Mouse (Mus musculus): Measurements from ENCODE around the gene Tspoap1. TPM values are rescaled to one million over a fixed set of nuclear protein-coding genes. Genes with fewer than 3 reads are reported as not detected.

The Tspoap1 gene
- 30.5 and 32.7 TPM in 2 replicates for polyA plus RNA-seq (2016; fragmentation: Nextera tagmentation; extraction: Ambion mirVana)

- Histone ChIP-seq H3K9me3 (replicated peaks) (no peaks in the 10 kb centered on the region), H3K9ac (peak within 1 kb of the TSS; percentile 85), H3K27me3 (peaks cover 58% of the 10 kb centered on the region), H3K4me1 (peaks cover 45% of the 10 kb centered on the region), H3K4me3 (peak within 1 kb of the TSS; percentile 71), H3K27ac (peak within 1 kb of the TSS; percentile 84), H3K36me3 (no peaks in the 10 kb centered on the region), H3K4me2 (replicated peaks) (peak within 1 kb of the TSS; percentile 97)
- WGBS, result 7% methylated on average over 23 of the region's 23 CpGs
- peak; percentile 72 for ATAC-seq (ENCODE audit: low FRiP score)
These were observed at the start of gene Tspoap1 for GRCm38 (mm10) chr11:87760301-87761081. TSS of gene Tspoap1 (plus strand) at chr11:87760541.

- WGBS, result 88% methylated on average over 4 of the region's 4 CpGs
- no peak overlapping the region for H3K4me2 ChIP-seq (replicated peaks)
- no peak for ATAC-seq (ENCODE audit: low FRiP score)
- peaks cover 25% of the 10 kb centered on the region for H3K27me3 ChIP-seq
- H3K36me3 ChIP-seq, result no peaks in the 10 kb centered on the region
- H3K9ac ChIP-seq, result no peak overlapping the region
- H3K27ac ChIP-seq, result no peak overlapping the region
- peaks cover 14% of the 10 kb centered on the region; the same call in 1 of the 2 replicates for H3K4me1 ChIP-seq
- H3K9me3 ChIP-seq (replicated peaks), result no peaks in the 10 kb centered on the region
- no peak overlapping the region for H3K4me3 ChIP-seq
These were observed 48.2 kb upstream of the Tspoap1 start for GRCm38 (mm10) chr11:87712188-87712587.

GRCm38 (mm10) chr11:87715999-87716398 lies 44.3 kb upstream of the Tspoap1 start:
- Histone ChIP-seq H3K27ac (no peak overlapping the region), H3K36me3 (no peaks in the 10 kb centered on the region), H3K27me3 (peaks cover 4% of the 10 kb centered on the region; the same call in 1 of the 2 replicates), H3K4me2 (replicated peaks) (no peak overlapping the region), H3K9ac (no peak overlapping the region), H3K9me3 (replicated peaks) (no peaks in the 10 kb centered on the region), H3K4me1 (no peaks in the 10 kb centered on the region), H3K4me3 (no peak overlapping the region)
- ATAC-seq (ENCODE audit: low FRiP score), result no peak
- WGBS, result 87% methylated on average over 4 of the region's 4 CpGs

GRCm38 (mm10) chr11:87719526-87719925 lies 40.8 kb upstream of the Tspoap1 start:
- H3K4me1 ChIP-seq, result no peaks in the 10 kb centered on the region
- 69% methylated on average over 7 of the region's 7 CpGs for WGBS
- no peaks in the 10 kb centered on the region for H3K36me3 ChIP-seq
- H3K4me3 ChIP-seq, result no peak overlapping the region
- H3K9ac ChIP-seq, result no peak overlapping the region
- no peak overlapping the region for H3K27ac ChIP-seq
- no peak overlapping the region for H3K4me2 ChIP-seq (replicated peaks)
- H3K27me3 ChIP-seq, result no peaks in the 10 kb centered on the region
- no peak for ATAC-seq (ENCODE audit: low FRiP score)
- no peaks in the 10 kb centered on the region for H3K9me3 ChIP-seq (replicated peaks)

- Histone ChIP-seq H3K36me3 (no peaks in the 10 kb centered on the region), H3K9me3 (replicated peaks) (no peaks in the 10 kb centered on the region), H3K9ac (no peak overlapping the region), H3K4me1 (peaks cover 2% of the 10 kb centered on the region), H3K27ac (no peak overlapping the region), H3K27me3 (no peaks in the 10 kb centered on the region), H3K4me3 (no peak overlapping the region), H3K4me2 (replicated peaks) (no peak overlapping the region)
- WGBS, result 61% methylated on average over 9 of the region's 9 CpGs
- no peak for ATAC-seq (ENCODE audit: low FRiP score)
These were observed 40.0 kb upstream of the Tspoap1 start for GRCm38 (mm10) chr11:87720324-87720723.

GRCm38 (mm10) chr11:87720839-87721238 lies 39.5 kb upstream of the Tspoap1 start:
- Histone ChIP-seq H3K4me1 (peaks cover 7% of the 10 kb centered on the region), H3K4me2 (replicated peaks) (no peak overlapping the region), H3K27me3 (no peaks in the 10 kb centered on the region), H3K36me3 (no peaks in the 10 kb centered on the region), H3K9me3 (replicated peaks) (no peaks in the 10 kb centered on the region), H3K27ac (no peak overlapping the region), H3K9ac (no peak overlapping the region), H3K4me3 (no peak overlapping the region)
- no peak for ATAC-seq (ENCODE audit: low FRiP score)
- 78% methylated on average over 9 of the region's 9 CpGs for WGBS

GRCm38 (mm10) chr11:87722168-87722567 lies 38.2 kb upstream of the Tspoap1 start:
- Histone ChIP-seq H3K4me1 (peaks cover 18% of the 10 kb centered on the region), H3K9me3 (replicated peaks) (no peaks in the 10 kb centered on the region), H3K27ac (no peak overlapping the region), H3K4me2 (replicated peaks) (no peak overlapping the region), H3K36me3 (no peaks in the 10 kb centered on the region), H3K27me3 (no peaks in the 10 kb centered on the region), H3K9ac (no peak overlapping the region), H3K4me3 (no peak overlapping the region)
- WGBS, result 85% methylated on average over 3 of the region's 3 CpGs
- ATAC-seq (ENCODE audit: low FRiP score), result no peak

GRCm38 (mm10) chr11:87722891-87723290 lies 37.5 kb upstream of the Tspoap1 start:
- no peak overlapping the region for H3K4me2 ChIP-seq (replicated peaks)
- no peak overlapping the region for H3K27ac ChIP-seq
- H3K9me3 ChIP-seq (replicated peaks), result no peaks in the 10 kb centered on the region
- no peak overlapping the region for H3K4me3 ChIP-seq
- WGBS, result 85% methylated on average over 4 of the region's 4 CpGs
- H3K9ac ChIP-seq, result no peak overlapping the region
- H3K27me3 ChIP-seq, result no peaks in the 10 kb centered on the region
- H3K36me3 ChIP-seq, result no peaks in the 10 kb centered on the region
- no peak for ATAC-seq (ENCODE audit: low FRiP score)
- H3K4me1 ChIP-seq, result peaks cover 18% of the 10 kb centered on the region

GRCm38 (mm10) chr11:87725515-87725914 lies 34.8 kb upstream of the Tspoap1 start:
- peak overlapping the region; percentile 18 for H3K27ac ChIP-seq
- H3K4me1 ChIP-seq, result peaks cover 18% of the 10 kb centered on the region
- no peaks in the 10 kb centered on the region for H3K9me3 ChIP-seq (replicated peaks)
- no peak for ATAC-seq (ENCODE audit: low FRiP score)
- H3K4me3 ChIP-seq, result no peak overlapping the region
- 0 out of 2 replicates have a peak overlapping the region, but pooled peaks have one; percentile 5 for H3K4me2 ChIP-seq (replicated peaks)
- no peaks in the 10 kb centered on the region for H3K36me3 ChIP-seq
- H3K27me3 ChIP-seq, result no peaks in the 10 kb centered on the region
- no peak overlapping the region for H3K9ac ChIP-seq

- no peaks in the 10 kb centered on the region for H3K36me3 ChIP-seq
- H3K9ac ChIP-seq, result 0 out of 2 replicates have a peak overlapping the region, but pooled peaks have one; percentile 28
- H3K4me3 ChIP-seq, result no peak overlapping the region
- H3K9me3 ChIP-seq (replicated peaks), result no peaks in the 10 kb centered on the region
- H3K4me2 ChIP-seq (replicated peaks), result 0 out of 2 replicates have a peak overlapping the region, but pooled peaks have one; percentile 5
- H3K4me1 ChIP-seq, result peaks cover 18% of the 10 kb centered on the region
- 33% methylated on average over 6 of the region's 6 CpGs for WGBS
- peak overlapping the region; percentile 18 for H3K27ac ChIP-seq
- no peaks in the 10 kb centered on the region; the same call in 1 of the 2 replicates for H3K27me3 ChIP-seq
- ATAC-seq (ENCODE audit: low FRiP score), result no peak
These were observed 34.3 kb upstream of the Tspoap1 start for GRCm38 (mm10) chr11:87725964-87726562.

- no peak overlapping the region for H3K4me3 ChIP-seq
- no peak overlapping the region for H3K27ac ChIP-seq
- H3K36me3 ChIP-seq, result no peaks in the 10 kb centered on the region
- WGBS, result 62% methylated on average over 11 of the region's 11 CpGs
- H3K4me2 ChIP-seq (replicated peaks), result no peak overlapping the region
- no peaks in the 10 kb centered on the region for H3K9me3 ChIP-seq (replicated peaks)
- H3K27me3 ChIP-seq, result peaks cover under 1% of the 10 kb centered on the region; the same call in 1 of the 2 replicates
- peaks cover 18% of the 10 kb centered on the region for H3K4me1 ChIP-seq
- no peak overlapping the region for H3K9ac ChIP-seq
- ATAC-seq (ENCODE audit: low FRiP score), result no peak
These were observed 33.3 kb upstream of the Tspoap1 start for GRCm38 (mm10) chr11:87727021-87727420.

- no peak overlapping the region for H3K4me2 ChIP-seq (replicated peaks)
- H3K9ac ChIP-seq, result no peak overlapping the region
- ATAC-seq (ENCODE audit: low FRiP score), result no peak
- no peak overlapping the region for H3K27ac ChIP-seq
- WGBS, result 70% methylated on average over 4 of the region's 4 CpGs
- peaks cover 4% of the 10 kb centered on the region; the same call in 1 of the 2 replicates for H3K27me3 ChIP-seq
- H3K9me3 ChIP-seq (replicated peaks), result no peaks in the 10 kb centered on the region
- H3K4me1 ChIP-seq, result peaks cover 18% of the 10 kb centered on the region
- H3K36me3 ChIP-seq, result no peaks in the 10 kb centered on the region
- no peak overlapping the region for H3K4me3 ChIP-seq
These were observed 32.9 kb upstream of the Tspoap1 start for GRCm38 (mm10) chr11:87727471-87727870.

Data from hindbrain, embryonic 12.5 days (tissue).